Mouse (Mus musculus) right cerebral cortex, postnatal 10 days (tissue): ENCODE results near the gene Msh2.
"Not testable (repeated sequence)": the region's sequence is repeated elsewhere in the genome, so short reads cannot be mapped to it uniquely, and the experiment has no call there.

Source experiments
- DNase-seq, 2 experiments: peaks; one replicate each; pipeline ENCODE4 v3.0.0; 2021; ENCODE audit warnings: low spot score in 2 of 2

Msh2 gene

DNA sequence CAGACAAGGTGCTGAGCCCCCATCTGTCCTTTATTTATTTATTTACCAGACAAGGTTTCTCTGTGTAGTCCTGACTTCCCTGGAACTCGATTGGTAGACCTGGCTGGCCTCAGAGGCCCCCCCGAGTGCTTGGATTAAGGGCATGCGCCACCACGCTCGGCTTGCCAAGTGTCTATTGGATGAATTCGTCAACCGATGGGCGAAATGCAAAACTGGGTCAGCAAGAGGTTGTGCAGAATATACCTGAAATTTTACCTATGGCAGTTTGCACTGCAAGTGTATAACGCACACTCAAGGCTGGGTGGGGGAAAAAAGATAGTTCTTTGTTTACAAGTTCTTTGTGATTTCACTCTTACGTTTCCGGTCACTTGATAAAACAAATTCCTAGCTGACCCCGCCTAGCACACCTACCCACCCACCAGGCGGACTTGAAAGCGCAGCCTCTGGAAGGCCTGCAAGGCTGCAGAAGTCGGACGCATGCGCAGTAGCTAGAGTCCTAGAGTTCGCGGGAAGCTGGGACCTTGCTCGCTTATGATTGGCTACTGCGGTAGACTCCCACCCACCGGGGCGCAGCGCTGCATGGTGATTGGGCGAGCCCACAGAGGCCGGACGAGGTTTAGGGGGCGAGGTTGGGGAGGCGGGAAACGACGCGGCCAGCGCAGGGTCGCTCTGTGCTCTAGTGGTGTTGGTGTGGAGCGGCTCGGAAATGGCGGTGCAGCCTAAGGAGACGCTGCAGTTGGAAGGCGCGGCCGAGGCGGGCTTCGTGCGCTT lies at the start of gene Msh2:
TSS of gene Msh2 (plus strand) at position 441 of the 771 bp plus-strand sequence.
- peak; percentile 98 to 99 for DNase-seq

DNA sequence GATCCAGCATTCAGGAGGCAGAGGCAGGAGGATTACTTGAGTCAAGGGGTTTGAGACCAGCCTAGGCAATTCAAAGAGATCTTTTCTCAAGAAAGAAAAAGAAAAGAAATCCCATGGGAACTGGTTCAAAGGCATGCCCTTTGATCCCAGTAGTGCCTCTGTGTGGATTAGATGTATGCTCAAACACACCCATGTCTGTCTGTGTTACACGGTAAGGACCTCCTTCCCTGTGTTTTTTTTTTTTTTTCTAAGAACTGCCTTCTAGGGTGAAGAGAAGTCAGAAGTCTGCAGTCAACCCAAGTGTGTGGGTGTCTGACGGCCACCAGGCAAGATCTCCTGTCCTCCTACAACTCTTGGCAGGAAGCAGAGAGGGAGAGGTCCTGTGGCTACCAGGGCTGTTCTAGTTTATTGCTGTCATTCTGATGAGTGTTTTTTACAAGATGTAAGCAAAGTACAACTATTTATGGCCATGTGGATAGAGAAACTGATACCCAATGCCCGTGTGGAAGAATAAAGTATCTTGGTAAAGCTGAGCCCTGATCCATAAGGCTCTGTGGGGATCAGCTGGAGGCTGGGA lies 46.5 kb upstream of the Msh2 start:
- DNase-seq = no peak

DNA sequence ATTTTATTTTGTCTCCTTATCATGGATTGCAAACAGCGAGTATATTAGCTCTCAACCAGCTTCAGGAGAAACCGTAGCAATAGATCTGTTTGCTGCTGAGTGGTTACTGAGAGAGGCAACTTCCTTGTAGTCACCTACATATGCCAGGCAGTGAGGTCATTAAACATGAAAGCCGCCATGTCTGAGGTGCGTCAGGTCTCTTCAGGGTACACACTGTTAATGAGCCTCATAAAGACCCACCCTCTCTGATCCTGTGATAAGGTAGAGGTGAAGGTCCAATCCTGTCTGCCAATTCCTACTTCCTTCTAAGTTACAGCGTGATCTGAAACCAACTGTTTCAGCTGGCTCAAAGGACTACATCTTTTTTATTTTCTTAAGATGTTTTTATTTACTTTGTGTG lies 44.0 kb upstream of the Msh2 start:
- no peak for DNase-seq

DNA sequence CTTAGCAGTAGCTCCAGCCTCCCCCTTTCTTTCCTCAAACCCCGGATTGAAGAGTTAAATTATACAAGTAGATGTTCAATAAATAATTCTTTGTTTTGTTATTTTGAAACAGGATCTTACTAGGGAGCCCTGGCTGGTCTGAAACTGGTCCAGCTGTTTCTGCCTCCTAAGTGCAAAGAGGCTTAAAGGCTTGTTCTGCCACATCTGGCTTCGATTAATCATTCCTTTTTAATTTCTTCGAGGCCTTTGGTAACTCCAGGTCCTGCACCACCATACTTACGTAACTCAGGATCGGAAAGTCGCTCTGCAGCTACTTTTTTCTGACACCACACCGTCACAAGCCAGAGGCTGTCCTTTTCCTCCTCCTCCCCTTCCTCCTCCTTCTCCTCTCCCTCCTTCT lies 43.4 kb upstream of the Msh2 start:
- DNase-seq = no peak

DNA sequence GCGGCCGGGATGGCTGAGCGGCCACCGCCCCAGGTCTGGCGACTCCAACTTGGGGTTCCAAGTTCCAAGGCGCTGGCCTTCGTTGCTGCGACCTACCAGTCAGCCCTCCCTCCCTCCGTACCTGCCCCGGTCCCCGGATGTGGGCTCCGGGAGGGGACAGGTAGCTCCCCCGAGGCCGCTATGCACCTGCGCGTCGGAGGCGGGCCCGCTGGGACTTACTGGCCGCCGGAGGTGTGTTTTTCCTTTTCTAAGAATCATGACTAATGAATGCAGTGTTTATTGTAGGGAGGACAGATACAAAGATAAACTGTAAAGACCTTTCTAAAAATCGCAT lies 35.1 kb upstream of the Msh2 start:
- DNase-seq = no peak

DNA sequence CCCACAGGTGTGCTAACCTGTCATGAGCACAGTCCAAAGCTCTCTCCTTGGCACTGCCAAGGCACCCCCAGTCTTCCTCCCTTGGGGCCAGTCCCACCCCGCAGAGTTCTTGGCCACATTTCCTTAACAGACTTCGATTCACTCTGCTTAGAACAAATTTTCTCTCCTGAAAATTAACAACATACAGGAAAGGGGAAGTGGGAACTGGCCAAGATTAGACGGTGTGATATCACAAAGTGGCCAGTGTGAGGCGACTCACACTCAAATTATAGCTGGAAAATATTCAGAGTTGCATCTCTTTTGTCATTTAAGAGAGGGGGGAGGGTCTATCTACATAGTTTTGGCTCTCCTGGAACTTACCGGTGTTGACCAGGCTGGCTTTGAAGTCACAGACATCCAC lies 32.9 kb upstream of the Msh2 start:
- DNase-seq = no peak

DNA sequence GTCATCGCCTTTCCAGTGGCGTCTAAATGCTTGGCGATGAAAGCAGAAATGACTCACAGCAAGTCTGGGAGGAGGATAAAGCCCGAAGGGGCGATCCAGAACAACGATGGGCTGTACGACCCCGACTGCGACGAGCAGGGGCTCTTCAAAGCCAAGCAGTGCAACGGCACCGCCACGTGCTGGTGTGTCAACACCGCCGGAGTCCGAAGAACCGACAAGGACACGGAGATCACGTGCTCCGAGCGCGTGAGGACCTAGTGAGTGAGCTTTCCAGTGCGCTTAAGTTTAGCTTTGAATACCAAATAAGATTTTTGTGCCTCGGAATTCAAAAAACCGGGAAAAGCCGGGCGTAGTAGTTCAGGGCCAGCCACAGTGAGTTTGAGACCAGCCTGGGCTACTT lies 31.9 kb upstream of the Msh2 start:
- DNase-seq = no peak

DNA sequence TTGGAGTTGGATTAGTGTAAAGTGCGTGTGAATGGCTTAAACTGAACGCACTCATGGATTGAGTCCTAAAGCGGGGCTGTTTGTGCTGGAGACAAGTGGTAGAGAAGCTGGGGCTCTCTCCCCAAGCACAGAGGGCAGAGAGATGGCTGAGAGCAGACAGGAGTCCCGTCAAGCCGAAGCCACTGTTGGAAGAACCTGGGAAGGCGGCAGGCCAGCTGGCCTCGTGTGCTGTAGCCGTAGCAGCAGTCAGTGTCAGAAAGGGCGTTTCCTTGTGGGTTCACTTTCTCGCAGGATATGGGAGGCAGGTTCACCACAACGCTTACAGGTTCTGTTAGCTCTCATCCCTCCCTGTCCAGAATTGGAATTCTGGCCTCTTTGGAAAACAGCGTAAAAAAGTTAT lies 31.1 kb upstream of the Msh2 start:
- no peak for DNase-seq

DNA sequence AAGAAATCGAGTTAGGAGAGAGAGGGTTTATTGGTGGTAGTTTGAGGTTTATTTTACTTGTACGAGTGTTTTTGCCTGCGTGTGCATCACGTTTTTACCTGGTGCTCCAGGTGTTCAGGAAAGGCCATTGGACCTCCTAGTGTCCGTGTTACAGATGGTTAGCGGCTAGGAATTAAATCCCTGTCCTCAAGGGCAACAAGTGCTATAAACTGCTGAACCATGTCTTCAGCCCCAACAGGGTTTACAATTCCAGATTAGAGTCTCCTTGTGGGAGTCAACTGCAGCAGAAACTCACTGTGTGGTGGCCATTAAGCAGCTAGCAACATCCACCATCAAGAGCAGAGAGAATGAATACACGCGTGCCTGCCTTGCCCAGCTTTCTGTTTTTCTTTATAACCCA lies 29.4 kb upstream of the Msh2 start:
- no peak for DNase-seq

DNA sequence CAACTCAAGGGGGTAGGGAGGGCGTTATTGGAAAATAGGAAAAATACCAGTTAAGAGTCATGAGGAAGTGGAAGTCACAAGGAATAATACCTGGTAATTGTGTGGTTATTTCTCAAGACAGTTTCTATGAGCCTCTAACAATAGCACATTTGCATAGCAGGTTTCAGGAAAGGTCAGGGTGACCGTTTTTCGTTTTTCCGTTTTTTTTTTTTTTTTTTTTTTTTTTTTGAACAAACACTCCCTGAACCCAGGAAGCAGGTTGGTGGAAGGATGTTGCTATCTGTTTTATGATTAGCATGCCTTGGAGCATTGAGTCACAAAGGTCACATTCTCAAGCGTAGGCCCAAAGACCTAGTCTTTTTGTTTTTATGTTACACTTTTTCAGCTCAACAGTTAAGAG lies 16.5 kb upstream of the Msh2 start:
- DNase-seq = not testable (repeated sequence)

DNA sequence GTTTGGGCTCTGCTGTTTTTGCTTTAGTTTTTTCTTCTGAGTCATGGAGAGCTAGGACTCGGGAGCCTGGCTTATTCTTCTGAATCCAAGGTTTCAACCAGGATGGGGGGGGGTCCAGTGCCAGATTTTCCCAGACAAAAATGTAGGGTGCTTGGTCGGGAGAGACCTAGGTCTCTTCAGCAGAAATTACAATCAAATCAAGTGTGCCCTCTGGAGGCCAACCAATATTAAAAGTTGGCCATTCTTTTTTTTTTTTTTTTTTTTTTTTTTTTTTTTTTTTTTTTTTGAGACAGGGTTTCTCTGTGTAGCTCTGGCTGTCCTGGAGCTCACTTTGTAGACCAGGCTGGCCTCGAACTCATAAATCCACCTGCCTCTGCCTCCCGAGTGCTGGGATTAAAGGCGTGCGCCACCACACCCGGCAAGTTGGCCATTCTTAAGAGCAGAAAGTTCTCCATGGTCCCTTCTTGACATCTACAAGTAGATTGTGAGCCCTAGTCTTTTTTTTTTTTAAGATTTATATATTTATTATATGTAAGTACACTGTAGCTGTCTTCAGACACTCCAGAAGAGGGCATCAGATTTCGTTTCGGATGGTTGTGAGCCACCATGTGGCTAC lies 10.1 kb upstream of the Msh2 start:
- DNase-seq = not testable (repeated sequence)

DNA sequence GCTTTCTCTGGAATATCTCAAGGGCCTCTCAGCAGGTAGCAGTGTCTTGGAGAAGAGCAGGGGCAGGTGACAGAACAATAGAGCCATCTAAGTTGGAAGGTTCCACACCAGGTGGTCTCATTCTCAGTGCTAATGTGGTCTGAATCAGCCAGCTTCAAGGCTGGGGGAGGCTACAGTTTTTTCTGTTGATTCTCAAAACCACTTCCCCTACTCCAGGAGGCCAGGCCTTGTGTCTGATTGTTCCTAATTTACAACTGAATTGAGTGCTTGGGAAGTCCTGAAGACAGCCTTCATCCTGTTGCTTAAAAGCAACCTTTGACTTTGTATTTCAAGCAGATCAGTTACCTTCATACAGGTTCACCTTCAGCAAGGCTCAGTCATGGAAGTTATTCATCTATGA lies 7.9 kb upstream of the Msh2 start:
- DNase-seq = no peak

DNA sequence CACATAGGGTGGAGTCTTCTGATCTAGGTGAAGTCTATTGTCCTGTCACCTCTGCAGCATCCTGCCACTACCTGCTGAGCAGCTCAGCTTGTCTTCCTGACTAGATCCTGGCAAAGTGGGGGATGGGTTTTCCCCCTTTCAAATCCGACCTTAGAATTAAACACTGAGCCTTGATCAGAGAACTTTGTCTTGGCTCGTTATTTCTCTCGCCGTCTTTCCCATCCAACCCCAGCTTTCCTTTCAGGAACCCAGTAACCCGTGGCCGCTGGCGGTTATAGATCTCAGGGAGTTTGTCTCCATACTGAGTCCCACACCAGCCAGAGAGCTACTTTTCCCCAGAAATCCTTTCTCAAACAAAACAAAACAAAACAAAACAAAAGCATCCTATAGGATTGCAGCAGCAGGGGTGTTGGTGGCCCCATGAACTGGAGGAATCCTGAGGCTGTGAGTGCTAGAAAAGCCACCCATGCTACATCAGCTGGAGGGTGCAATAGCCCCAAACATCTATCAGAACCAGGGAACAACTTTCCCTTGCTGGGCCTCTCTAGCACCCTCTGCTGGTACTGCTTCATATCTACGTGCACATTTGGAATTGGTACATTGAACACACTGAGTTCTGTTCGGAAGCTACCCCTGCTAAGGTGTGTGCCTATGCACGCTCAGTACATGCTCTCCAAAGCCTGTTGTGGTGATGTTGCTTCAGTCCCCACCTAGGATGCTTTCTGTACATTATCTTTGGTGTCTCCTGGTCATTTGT lies 6.9 kb upstream of the Msh2 start:
- DNase-seq = peak; percentile 50 to 71

DNA sequence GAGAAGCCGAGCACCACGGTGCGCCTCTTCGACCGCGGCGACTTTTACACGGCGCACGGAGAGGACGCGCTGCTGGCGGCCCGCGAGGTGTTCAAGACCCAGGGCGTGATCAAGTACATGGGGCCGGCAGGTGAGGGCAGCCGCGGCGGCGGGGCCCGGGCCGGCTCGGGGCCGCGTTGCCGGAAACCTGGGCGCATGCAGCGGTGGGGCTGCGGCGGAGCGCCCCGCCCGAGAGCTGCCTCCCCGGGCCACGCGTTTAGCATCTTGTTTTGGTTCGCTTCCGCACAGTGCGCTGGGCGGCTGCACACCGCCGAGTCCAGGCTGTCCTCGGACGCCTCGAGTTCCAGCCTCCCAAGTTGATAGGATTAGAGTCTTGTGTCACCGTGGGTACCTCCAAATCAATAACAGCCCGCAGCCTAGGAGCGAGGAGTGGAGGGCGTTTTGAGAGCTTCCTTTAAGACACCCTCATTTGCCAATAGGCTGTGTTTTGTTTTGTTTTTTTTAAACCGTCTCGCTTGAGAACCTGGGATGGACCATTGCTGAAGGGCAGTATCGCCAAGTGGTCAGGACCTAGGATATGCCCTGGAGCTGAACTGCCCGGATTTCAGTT lies 652 bp downstream of the Msh2 start:
- DNase-seq = peak; percentile 46

DNA sequence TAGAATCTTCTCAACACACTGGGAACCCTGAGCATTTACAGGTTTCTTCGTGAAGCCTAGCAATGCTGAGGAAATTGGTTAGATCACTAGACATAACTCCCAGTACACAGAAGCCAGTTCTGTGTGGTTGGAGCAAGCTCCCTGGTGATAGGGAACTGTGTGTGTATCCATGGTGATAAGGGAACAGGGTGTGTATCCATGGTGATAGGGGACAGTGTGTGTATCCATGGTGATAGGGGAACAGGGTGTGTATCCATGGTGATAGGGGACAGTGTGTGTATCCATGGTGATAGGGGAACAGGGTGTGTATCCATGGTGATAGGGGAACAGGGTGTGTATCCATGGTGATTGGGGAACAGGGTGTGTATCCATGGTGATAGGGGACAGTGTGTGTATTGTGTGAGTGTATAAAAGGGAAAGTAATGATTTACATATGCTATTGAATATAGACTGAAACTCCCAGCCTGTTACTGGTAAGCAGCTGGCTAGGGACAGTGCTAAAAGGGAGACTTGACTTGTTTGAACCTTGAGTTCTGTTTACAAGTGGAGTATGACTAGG lies 4.9 kb downstream of the Msh2 start:
- DNase-seq = peak in 1 of 2 experiments; percentile 23

DNA sequence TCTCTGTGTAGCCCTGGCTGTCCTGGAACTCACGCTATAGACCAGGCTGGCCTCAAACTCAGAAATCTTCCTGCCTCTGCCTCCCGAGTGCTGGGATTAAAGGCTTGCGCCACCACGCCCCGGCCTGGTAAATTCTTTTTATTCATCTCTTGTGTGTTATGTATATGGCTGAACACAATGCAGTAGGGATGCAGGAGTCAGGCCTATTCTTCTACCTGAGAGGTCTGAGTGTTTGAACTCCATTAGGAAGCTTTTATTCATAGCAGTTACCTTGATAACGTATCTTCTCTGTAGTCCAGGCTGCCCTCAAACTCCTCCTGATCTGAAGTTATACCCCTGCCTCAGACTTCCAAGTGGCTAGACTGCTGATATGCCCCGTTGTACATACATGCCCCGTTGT lies 5.5 kb downstream of the Msh2 start:
- no peak for DNase-seq

DNA sequence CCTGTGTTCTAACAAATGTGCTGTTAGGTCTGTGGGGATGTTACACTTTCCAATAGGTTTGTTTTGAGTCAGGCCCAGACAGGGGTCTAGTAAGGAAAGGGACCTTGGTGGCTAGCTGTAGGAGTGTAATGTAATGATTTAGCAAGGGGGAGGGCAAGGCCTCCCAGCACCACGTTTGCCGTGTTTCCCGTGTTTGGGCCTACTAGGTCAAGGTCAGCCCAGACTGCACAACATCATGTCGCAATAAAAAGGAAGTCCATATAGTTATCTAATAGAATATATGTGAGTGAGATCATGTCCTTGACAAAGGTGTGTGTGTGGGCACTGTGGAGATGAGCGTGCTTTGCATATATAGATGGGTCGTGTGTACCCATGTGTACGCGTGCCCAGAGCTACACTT lies 17.1 kb downstream of the Msh2 start:
- peak in 1 of 2 experiments; percentile 10 for DNase-seq

DNA sequence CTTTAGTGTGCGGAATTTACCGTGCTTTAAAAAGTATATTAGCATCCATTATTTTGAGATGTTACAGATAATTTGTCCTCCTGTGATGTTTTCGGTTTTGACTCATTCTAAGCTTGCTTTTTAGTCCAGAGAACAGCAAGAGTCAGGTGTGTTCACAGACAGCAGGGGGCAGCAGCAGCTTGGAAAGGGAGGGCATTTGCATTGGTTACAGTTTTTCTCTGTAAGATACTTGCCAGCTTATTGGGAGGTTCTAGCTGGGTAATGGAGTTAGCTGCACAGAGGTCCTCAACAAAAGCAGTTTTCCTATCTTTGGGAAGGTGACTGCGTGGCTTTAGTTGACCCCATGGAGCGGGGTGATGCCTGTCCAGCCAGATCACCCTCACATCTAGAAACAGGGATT lies 19.8 kb downstream of the Msh2 start:
- DNase-seq = peak; percentile 70 to 85

DNA sequence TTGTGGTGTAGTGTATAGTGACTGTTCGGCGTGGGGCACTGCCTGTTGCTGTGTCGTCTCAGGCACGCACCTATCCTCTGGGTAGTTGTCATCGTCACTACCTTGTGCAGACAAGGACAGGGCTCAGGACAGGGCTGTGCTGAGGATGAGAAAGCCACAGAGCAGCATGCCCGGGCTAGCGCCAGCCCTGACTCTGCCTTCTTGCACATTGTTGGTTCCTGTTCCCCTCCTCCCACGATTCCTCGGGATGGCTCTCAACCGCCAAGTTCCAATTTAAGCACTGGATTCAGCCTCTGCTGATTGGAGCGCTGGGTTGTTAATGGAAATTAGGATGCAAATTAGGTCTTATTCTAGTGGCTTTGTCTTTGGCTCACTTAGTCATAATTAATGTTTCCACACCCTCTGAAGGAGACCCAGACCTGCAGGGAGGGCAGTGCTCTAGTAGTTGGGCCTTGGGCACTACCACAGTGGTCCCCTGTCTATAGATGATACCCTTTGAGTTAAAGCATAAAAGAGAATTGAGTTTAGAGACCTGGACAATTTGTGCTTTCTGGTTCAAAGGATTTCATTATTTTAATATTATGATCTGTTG lies 23.8 kb downstream of the Msh2 start:
- DNase-seq = no peak

DNA sequence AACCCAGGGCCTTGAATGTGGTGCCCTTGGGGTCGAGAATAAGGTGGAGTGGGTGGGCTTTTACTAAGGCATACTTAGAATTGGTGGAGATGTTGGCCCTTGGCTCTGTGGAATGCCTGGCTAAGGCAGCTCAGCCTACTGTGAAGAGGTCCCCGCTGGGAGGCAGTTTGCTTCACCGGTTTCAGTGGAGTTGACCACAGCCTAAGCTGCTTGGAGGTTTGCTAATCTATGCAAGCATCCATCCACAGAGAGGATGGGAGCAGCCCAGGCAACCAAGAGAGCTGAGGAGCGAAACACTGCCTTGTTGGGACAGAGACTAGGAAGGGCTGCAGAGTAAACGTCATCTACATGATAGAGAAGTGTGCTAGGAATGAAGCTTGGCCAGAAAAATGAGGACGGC lies 24.7 kb downstream of the Msh2 start:
- no peak for DNase-seq

DNA sequence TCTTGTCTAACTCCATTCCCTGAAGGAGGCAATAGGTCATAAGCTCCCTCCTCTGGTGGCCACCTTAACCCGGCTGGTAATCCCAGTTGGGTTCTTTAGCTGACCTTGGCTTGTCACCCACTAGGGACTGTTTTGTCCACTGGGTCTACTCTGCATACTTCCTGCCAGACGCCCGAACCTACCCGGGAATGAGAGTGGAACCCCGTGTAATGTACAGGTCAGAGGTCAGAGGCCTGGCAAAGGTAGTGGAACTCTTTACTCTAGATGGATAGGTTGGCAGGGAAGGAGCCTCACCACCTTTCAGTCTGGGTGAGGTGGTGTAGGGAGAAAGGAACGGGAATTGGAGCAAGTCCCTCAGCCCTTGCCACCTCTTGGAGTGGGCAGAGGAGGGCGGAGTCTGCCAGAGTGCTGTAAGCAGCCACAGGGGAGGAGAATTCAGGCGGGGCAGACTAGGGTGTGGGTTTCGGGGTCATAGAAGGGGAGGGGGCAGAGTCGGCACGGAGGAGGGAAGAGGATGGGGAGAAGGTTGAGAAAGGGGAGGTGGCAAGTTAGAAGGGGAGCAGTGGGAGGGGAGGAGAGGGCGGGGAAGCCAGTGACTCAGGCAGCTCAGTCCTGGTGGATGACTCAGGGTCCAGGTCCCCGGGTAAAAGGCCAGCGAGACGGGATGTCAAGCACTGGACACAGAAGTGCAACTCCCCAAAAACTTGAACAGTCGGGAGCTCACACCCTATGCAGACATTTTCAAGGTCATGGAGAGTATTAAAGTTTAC lies 27.1 kb downstream of the Msh2 start:
- no peak for DNase-seq
